Mouse (Mus musculus) forebrain, embryonic 11.5 days (tissue): ENCODE results near the gene Mdm2. TPM values are rescaled to one million over a fixed set of nuclear protein-coding genes. Genes with fewer than 3 reads are reported as not detected.

Source experiments
- ATAC-seq: fragments of 200-750 bp; cut with Nextera tagmentation; replicated peaks from 2 replicates; pipeline ENCODE4 v1.8.0; 2017; ENCODE audit warnings: moderate TSS enrichment; ENCODE audit not compliant: low FRiP score
- DNase-seq: peaks from one replicate; pipeline ENCODE4 v3.0.0-alpha.2; 2017; ENCODE audit warnings: low spot score
- H3K27ac ChIP-seq: fragments of 300-500 bp; sonication (generic); 2 replicates; pipeline ENCODE4 v1.5.1; 2014; ENCODE audit warnings: low read depth, low read length
- H3K27me3 ChIP-seq: fragments of 300-500 bp; sonication (generic); 2 replicates; pipeline ENCODE4 v1.6.1; 2014; ENCODE audit warnings: mild to moderate bottlenecking, low read length, mixed read lengths; ENCODE audit not compliant: control insufficient read depth, insufficient read depth
- H3K36me3 ChIP-seq: fragments of 300-500 bp; sonication (generic); 2 replicates; pipeline ENCODE4 v1.6.1; 2014; ENCODE audit warnings: mild to moderate bottlenecking, low read length, moderate library complexity, mixed read lengths; ENCODE audit not compliant: control insufficient read depth, insufficient read depth
- H3K4me1 ChIP-seq: fragments of 300-500 bp; sonication (generic); replicated peaks from 2 replicates; pipeline ENCODE4 v1.6.1; 2014; ENCODE audit warnings: low read length, mixed read lengths; ENCODE audit not compliant: control insufficient read depth, insufficient read depth
- H3K4me2 ChIP-seq: fragments of 300-500 bp; sonication (generic); 2 replicates; pipeline ENCODE4 v1.6.1; 2014; ENCODE audit warnings: low read depth, mild to moderate bottlenecking, low read length, moderate library complexity, mixed read lengths; ENCODE audit not compliant: severe bottlenecking
- H3K4me3 ChIP-seq: fragments of 300-500 bp; sonication (generic); 2 replicates; pipeline ENCODE4 v1.5.1; 2014; ENCODE audit warnings: low read depth, low read length
- H3K9ac ChIP-seq: fragments of 300-500 bp; sonication (generic); 2 replicates; pipeline ENCODE4 v1.6.1; 2014; ENCODE audit warnings: low read length
- H3K9me3 ChIP-seq: fragments of 300-500 bp; sonication (generic); 2 replicates; pipeline ENCODE4 v1.6.1; 2016; ENCODE audit warnings: low read length, mixed read lengths; ENCODE audit not compliant: control insufficient read depth
- WGBS: fragments of 180-500 bp; shearing (Covaris S2); extraction: QIAGEN DNeasy Blood & Tissue Kit; methylation state at CpG from one replicate; pipeline ENCODE4 v1.1.7; 2014; 5-methylcytosine and 5-hydroxymethylcytosine counted together
- polyA plus RNA-seq: library from polyadenylated mRNA; unstranded; fragments of >200 nt; fragmentation: Nextera tagmentation; extraction: Ambion mirVana; gene quantifications from 2 replicates; pipeline ENCODE4 v1.2.1, GENCODE M21; 2014

Mdm2 gene
- polyA plus RNA-seq, 1 experiment from 2014 or later, result 91.6 TPM

GRCm38 (mm10) chr10:117681999-117682857, 28.3 kb downstream of the Mdm2 start:
- WGBS, result 68% methylated on average over 14 of the region's 14 CpGs

GRCm38 (mm10) chr10:117681543-117681942, 29.0 kb downstream of the Mdm2 start:
- Histone ChIP-seq H3K4me1 (no peaks in the 10 kb centered on the region), H3K27ac (no peak overlapping the region), H3K4me2 (no peak overlapping the region), H3K9me3 (no peaks in the 10 kb centered on the region), H3K27me3 (no peaks in the 10 kb centered on the region), H3K36me3 (no peaks in the 10 kb centered on the region), H3K9ac (no peak overlapping the region), H3K4me3 (no peak overlapping the region)
- DNase-seq (peak; percentile 45), ATAC-seq (no peak)
- 94% methylated on average over 3 of the region's 3 CpGs for WGBS

More at GRCm38 (mm10) chr10:117681999-117682857, 28.3 kb downstream of the Mdm2 start:
- no peak overlapping the region for H3K4me2 ChIP-seq
- no peak overlapping the region for H3K9ac ChIP-seq
- H3K27ac ChIP-seq, result no peak overlapping the region
- H3K9me3 ChIP-seq, result no peaks in the 10 kb centered on the region
- DNase-seq (peak; percentile 61), ATAC-seq (no peak)
- no peak overlapping the region for H3K4me3 ChIP-seq
- H3K36me3 ChIP-seq, result no peaks in the 10 kb centered on the region
- no peaks in the 10 kb centered on the region for H3K27me3 ChIP-seq
- H3K4me1 ChIP-seq, result no peaks in the 10 kb centered on the region

- Histone ChIP-seq H3K4me3 (no peak overlapping the region), H3K4me2 (no peak overlapping the region), H3K27ac (no peak overlapping the region), H3K9ac (no peak overlapping the region), H3K36me3 (no peaks in the 10 kb centered on the region), H3K9me3 (no peaks in the 10 kb centered on the region), H3K4me1 (no peaks in the 10 kb centered on the region), H3K27me3 (no peaks in the 10 kb centered on the region)
- ATAC-seq, result no peak
- WGBS, result 85% methylated on average over 12 of the region's 12 CpGs
- no peak for DNase-seq
Observed at GRCm38 (mm10) chr10:117680868-117681513, 29.6 kb downstream of the Mdm2 start.

- Histone ChIP-seq H3K4me3 (no peak overlapping the region), H3K27me3 (no peaks in the 10 kb centered on the region), H3K9me3 (no peaks in the 10 kb centered on the region), H3K36me3 (no peaks in the 10 kb centered on the region), H3K4me2 (no peak overlapping the region), H3K9ac (no peak overlapping the region), H3K27ac (no peak overlapping the region), H3K4me1 (no peaks in the 10 kb centered on the region)
- 89% methylated on average over 14 of the region's 14 CpGs for WGBS
- no peak for ATAC-seq
- peak; percentile 30 for DNase-seq
Observed at GRCm38 (mm10) chr10:117679963-117680473, 30.5 kb downstream of the Mdm2 start.

- H3K36me3 ChIP-seq, result no peaks in the 10 kb centered on the region
- no peak for DNase-seq
- no peaks in the 10 kb centered on the region for H3K27me3 ChIP-seq
- H3K4me1 ChIP-seq, result no peaks in the 10 kb centered on the region
- no peak overlapping the region for H3K4me3 ChIP-seq
- H3K9ac ChIP-seq, result no peak overlapping the region
- 86% methylated on average over 5 of the region's 5 CpGs for WGBS
- H3K4me2 ChIP-seq, result no peak overlapping the region
- H3K27ac ChIP-seq, result no peak overlapping the region
- no peak for ATAC-seq
- H3K9me3 ChIP-seq, result no peaks in the 10 kb centered on the region
Observed at GRCm38 (mm10) chr10:117679029-117679686, 31.4 kb downstream of the Mdm2 start.

- ATAC-seq, result no peak
Observed at GRCm38 (mm10) chr10:117678357-117678756, 32.2 kb downstream of the Mdm2 start.

GRCm38 (mm10) chr10:117677494-117678236, 32.9 kb downstream of the Mdm2 start:
- no peaks in the 10 kb centered on the region for H3K9me3 ChIP-seq
- 79% methylated on average over 13 of the region's 13 CpGs for WGBS

More at GRCm38 (mm10) chr10:117678357-117678756, 32.2 kb downstream of the Mdm2 start:
- Histone ChIP-seq H3K9ac (no peak overlapping the region), H3K4me2 (no peak overlapping the region), H3K27me3 (no peaks in the 10 kb centered on the region), H3K27ac (no peak overlapping the region), H3K9me3 (no peaks in the 10 kb centered on the region), H3K4me3 (no peak overlapping the region), H3K36me3 (no peaks in the 10 kb centered on the region), H3K4me1 (no peaks in the 10 kb centered on the region)
- no peak for DNase-seq
- 78% methylated on average over 5 of the region's 5 CpGs for WGBS

More at GRCm38 (mm10) chr10:117677494-117678236, 32.9 kb downstream of the Mdm2 start:
- Histone ChIP-seq H3K4me1 (no peaks in the 10 kb centered on the region), H3K9ac (no peak overlapping the region), H3K4me2 (no peak overlapping the region), H3K36me3 (no peaks in the 10 kb centered on the region), H3K4me3 (no peak overlapping the region), H3K27me3 (no peaks in the 10 kb centered on the region), H3K27ac (no peak overlapping the region)
- ATAC-seq (no peak), DNase-seq (no peak)
